Mouse (Mus musculus) layer of hippocampus, adult 2 months (tissue): Measurements from ENCODE around the gene Mcrip1. TPM values are rescaled to one million over a fixed set of nuclear protein-coding genes. Genes with fewer than 3 reads are reported as not detected.
A peak's percentile ranks its signal among the peaks of the same experiment; 100 is the strongest.

Source experiments
- DNase-seq, 2 experiments: peaks; one replicate each; pipeline ENCODE4 v3.0.0; 2022; ENCODE audit warnings: low spot score in 2 of 2
- H3K27ac ChIP-seq: fragments of 200-600 bp; 2 replicates; pipeline ENCODE4 v1.8.1; 2022
- H3K4me3 ChIP-seq: fragments of 200-600 bp; 2 replicates; pipeline ENCODE4 v1.8.1; 2022; ENCODE audit warnings: mild to moderate bottlenecking
- CTCF ChIP-seq: fragments of 200-600 bp; conservative IDR thresholded peaks from 2 replicates; pipeline ENCODE4 v1.8.1; 2022; ENCODE audit warnings: antibody characterized with exemption, mild to moderate bottlenecking, moderate library complexity
- total RNA-seq, 2 experiments: library from RNA; stranded (reverse); gene quantifications; 2 replicates each; pipeline ENCODE4 v1.2.3; 2021

Mcrip1 gene
- total RNA-seq, 2 experiments from 2014 or later: 65.2 to 67.6 TPM

GRCm38 (mm10) chr11:120549986-120550809 is 671 bp upstream of the Mcrip1 start:
- H3K4me3 ChIP-seq: peak overlapping the region; percentile 98
- DNase-seq: no peak
- TF ChIP-seq CTCF: no peak
- H3K27ac ChIP-seq: peak overlapping the region; percentile 95

- DNase-seq: no peak
- peak overlapping the region; percentile 98 for H3K4me3 ChIP-seq
- no peak for TF ChIP-seq CTCF
- H3K27ac ChIP-seq: peak overlapping the region; percentile 91
Observed at GRCm38 (mm10) chr11:120548786-120549167, 750 bp downstream of the Mcrip1 start.

GRCm38 (mm10) chr11:120548214-120548613 is 1.3 kb downstream of the Mcrip1 start:
- no peak for TF ChIP-seq CTCF
- Histone ChIP-seq H3K27ac (no peak overlapping the region), H3K4me3 (peak overlapping the region; percentile 98)
- DNase-seq: no peak

GRCm38 (mm10) chr11:120547469-120547868 is 2.1 kb downstream of the Mcrip1 start:
- peak; percentile 52 for TF ChIP-seq CTCF
- Histone ChIP-seq H3K4me3 (no peak overlapping the region), H3K27ac (no peak overlapping the region)
- no peak for DNase-seq

GRCm38 (mm10) chr11:120545964-120546363 is 3.6 kb downstream of the Mcrip1 start:
- TF ChIP-seq CTCF: no peak
- H3K4me3 ChIP-seq: no peak overlapping the region
- no peak for DNase-seq
- H3K27ac ChIP-seq: no peak overlapping the region

GRCm38 (mm10) chr11:120542376-120542775 is 7.2 kb downstream of the Mcrip1 start:
- no peak for TF ChIP-seq CTCF
- H3K4me3 ChIP-seq: no peak overlapping the region
- no peak overlapping the region for H3K27ac ChIP-seq
- DNase-seq: no peak

GRCm38 (mm10) chr11:120541907-120542306 is 7.6 kb downstream of the Mcrip1 start:
- no peak overlapping the region for H3K4me3 ChIP-seq
- no peak overlapping the region for H3K27ac ChIP-seq
- peak; percentile 62 for TF ChIP-seq CTCF
- no peak for DNase-seq

- Histone ChIP-seq H3K4me3 (no peak overlapping the region), H3K27ac (no peak overlapping the region)
- TF ChIP-seq CTCF: no peak
- DNase-seq: no peak
Observed at GRCm38 (mm10) chr11:120539285-120540014, 10.1 kb downstream of the Mcrip1 start.

GRCm38 (mm10) chr11:120538955-120539284 is 10.6 kb downstream of the Mcrip1 start:
- Histone ChIP-seq H3K27ac (no peak overlapping the region), H3K4me3 (no peak overlapping the region)
- no peak for TF ChIP-seq CTCF
- no peak for DNase-seq

GRCm38 (mm10) chr11:120538485-120538884 is 11.0 kb downstream of the Mcrip1 start:
- Histone ChIP-seq H3K4me3 (no peak overlapping the region), H3K27ac (no peak overlapping the region)
- no peak for TF ChIP-seq CTCF
- DNase-seq: no peak

- TF ChIP-seq CTCF: no peak
- no peak for DNase-seq
- H3K4me3 ChIP-seq: no peak overlapping the region
- H3K27ac ChIP-seq: no peak overlapping the region
Observed at GRCm38 (mm10) chr11:120535804-120536203, 13.7 kb downstream of the Mcrip1 start.

GRCm38 (mm10) chr11:120535145-120535544 is 14.4 kb downstream of the Mcrip1 start:
- Histone ChIP-seq H3K27ac (no peak overlapping the region), H3K4me3 (no peak overlapping the region)
- no peak for DNase-seq
- TF ChIP-seq CTCF: no peak

- no peak for TF ChIP-seq CTCF
- DNase-seq: no peak
- Histone ChIP-seq H3K4me3 (no peak overlapping the region), H3K27ac (no peak overlapping the region)
Observed at GRCm38 (mm10) chr11:120534093-120534492, 15.4 kb downstream of the Mcrip1 start.

GRCm38 (mm10) chr11:120531646-120532045 is 17.9 kb downstream of the Mcrip1 start:
- DNase-seq: no peak
- no peak overlapping the region for H3K4me3 ChIP-seq
- no peak for TF ChIP-seq CTCF
- no peak overlapping the region for H3K27ac ChIP-seq
